Mouse (Mus musculus) adrenal gland, adult 2 months (tissue): Measurements from ENCODE around the gene Il20ra. TPM values are rescaled to one million over a fixed set of nuclear protein-coding genes. Genes with fewer than 3 reads are reported as not detected.
"Not testable (repeated sequence)": the region's sequence is repeated elsewhere in the genome, so short reads cannot be mapped to it uniquely, and the experiment has no call there.

ENCODE experiments used
- DNase-seq: peaks from one replicate; pipeline ENCODE4 v3.0.0; 2021
- long read RNA-seq: library from polyadenylated mRNA; stranded (forward); transcript quantifications from one replicate; pipeline ENCODE4 v2.0.0, GENCODE M21; 2021
- polyA plus RNA-seq: library from polyadenylated mRNA; depleted of rRNA; stranded (reverse); fragments of >200 nt; gene quantifications from 2 replicates; pipeline ENCODE4 v1.2.3, GENCODE M21; 2012; rRNA removed
- total RNA-seq, 2 experiments: library from RNA; stranded (reverse); gene quantifications; 2 replicates each; pipeline ENCODE4 v1.2.3; 2021

Gene Il20ra
- total RNA-seq (1 to 10 TPM; 2.6 to 4.0 TPM), polyA plus RNA-seq (0.87 and 1.2 TPM in 2 replicates)
- long read RNA-seq, partial matches to known transcripts, result 0 of 3 reads
- long read RNA-seq, other reads (novel, unspliced or antisense), result 0 of 3 reads

DNA sequence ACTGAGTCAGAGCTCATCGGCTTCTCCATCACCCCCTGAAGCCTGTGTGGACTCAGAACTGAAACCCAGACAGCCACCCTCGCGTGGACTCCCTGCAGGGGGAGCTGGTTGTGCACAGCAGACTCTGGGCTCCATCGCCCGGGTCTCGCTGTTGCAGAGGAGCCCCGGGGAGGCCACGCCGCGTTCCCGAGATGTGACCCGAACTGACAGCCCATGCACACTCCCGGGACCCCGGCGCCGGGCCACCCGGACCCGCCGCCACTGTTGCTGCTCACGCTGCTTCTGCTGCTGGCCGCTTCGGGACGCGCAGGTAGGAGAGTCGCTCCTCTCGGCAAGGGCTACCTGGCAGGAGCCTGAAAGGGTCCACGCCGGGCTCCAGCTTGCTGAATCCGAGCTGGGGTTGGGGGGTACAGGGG, at the start of gene Il20ra:
Gene Il20ra (plus strand): TSS at position 150 of the 416 bp plus-strand sequence.
- peak; percentile 80 for DNase-seq

DNA sequence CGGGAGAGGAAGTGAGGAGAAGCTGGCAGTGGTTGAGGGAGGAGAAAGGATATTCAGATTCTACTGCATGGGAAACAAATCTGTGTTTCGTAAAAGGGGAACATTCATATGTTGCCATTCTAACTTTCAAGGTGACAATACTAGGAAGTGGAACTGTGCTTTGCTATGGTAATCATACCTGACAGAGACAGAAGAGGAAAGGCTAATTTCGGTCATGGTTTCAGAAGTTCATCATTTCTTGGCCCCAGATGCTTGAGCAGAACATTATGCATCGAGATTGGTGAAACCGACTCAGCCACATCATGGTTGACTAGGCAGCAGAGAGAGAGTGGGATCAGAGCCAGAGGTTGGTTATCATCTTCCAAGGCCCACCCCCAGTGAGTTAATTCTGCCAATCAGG, 43.4 kb upstream of the Il20ra start:
- no peak for DNase-seq

DNA sequence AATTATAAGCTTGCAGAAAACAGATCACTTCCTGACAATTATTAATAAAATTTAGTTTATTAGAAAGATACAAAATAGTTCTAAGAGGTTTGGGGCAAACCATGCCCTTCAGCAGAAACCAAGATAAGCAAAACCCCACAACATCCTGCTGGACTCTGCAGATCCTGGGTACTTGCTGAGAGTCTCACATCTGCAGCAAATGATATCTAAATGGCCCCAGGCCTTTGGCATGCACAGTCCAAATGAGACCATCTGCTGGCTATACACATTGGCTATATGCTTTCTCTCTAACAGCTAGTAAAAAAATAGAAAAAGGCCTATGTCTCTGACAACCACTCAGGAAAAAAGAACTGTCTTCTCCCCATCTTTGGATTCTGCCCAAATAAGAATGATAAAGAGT, 40.4 kb upstream of the Il20ra start:
- no peak for DNase-seq

DNA sequence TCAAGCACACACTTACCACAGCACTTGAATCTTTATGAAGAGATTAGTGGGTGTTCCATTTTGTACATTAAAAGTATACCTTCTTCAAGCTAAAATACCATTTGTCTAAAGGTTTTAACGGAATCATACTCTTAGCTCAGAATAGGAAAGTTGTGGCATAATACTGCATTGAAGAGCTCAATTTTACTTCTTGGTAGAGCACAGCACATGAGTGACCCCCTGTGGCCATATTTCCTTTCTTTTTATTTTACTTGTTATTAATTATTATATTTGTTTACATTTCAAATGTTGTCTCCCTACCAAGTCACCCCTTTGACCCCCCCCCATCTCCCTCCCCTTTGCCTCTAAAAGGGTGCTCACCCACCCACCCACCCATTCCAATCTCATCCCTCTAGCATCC, 39.2 kb upstream of the Il20ra start:
- DNase-seq, result no peak

DNA sequence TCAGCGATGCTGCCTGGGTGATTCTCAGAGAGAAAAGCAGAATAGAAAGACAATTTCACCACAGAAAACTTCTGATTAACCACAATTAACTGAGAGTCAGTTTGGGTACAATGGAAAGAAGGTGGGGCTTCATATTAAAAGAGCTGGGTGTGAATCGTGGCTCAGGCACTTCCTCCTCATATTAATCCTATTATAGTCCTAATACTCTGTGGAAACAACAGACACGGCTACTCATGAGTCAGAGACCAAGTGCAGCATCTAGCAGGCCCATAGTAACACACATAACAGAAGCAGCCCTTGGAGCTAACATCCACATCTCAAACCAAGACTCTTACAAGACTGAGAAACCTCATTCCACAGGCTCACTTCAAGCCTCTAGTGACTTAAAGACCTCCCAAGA, 24.7 kb upstream of the Il20ra start:
- no peak for DNase-seq

DNA sequence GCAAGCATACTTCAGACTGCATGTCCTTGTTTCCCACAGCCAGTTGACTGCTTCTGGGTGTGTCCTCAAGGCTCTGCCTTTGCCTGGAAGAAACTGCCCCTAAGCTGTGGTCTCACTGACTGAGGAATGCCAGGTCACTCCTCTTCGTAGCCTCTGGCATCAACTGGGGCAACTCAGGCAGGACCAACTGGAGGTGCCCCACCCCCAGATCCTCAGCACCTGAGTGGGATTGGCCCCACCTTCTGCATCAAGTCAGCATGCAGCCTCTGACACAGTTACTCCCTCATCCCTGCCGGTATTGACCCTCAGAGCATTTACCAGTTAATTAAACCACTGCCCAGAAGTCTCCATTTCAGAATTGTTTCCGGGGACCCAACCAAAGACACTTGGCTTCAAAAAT, 21.1 kb upstream of the Il20ra start:
- no peak for DNase-seq

DNA sequence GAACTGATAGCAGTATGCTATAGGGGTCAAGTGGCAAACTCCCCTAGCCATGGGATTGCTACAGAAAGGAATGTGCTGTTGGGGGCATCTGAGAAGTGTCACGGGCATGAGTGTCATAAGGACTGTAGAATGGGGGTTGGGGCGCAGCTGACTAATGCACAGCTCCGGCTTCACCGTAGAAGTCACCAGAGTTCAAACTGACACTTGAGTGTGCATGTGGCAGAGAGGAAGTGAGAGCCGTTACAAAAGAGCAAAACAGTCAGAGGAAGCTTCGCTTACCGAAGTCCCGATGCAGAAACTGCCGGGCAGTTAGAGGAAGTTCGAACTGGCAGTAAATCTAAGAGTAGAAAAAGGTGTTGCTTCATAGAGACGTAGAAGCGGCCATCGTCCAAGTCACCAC, 20.6 kb upstream of the Il20ra start:
- no peak for DNase-seq

DNA sequence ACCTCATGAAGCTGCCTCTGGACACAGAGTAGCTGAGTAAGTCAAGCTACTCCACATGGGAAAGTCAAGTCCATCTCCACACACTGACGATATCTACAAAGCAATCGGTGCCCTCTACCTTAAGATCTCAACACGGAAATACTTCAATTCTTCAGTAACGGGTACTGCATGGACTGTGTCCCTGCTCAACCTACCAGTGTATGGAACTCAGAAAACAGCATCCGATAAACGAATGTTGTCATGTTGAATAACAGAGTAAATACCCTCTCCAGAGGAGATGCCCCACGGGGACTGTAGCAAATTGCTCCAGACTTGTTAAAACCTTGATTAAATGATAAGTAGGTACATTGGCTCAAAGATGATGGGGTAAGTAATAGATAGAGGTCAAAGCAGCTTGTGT, 20.0 kb upstream of the Il20ra start:
- no peak for DNase-seq

DNA sequence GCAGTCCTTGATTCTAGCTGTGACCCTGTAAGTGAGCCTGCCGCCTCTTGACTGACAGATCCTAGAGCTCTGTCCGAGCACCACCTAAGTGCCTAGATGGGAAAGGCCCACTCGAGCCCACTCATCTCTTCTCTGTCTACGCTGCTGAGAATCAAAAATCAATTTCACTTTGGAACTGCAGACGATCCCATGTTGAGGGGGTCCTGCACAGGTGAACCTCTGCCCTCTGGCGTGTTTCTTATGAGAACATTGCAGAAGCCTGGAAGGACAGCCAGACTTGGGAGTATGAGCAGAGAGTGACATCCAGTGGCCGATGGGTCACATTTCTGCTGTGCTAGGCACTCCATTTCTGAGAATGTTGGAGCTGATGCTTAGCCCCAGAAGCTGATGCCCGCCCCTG, 19.4 kb upstream of the Il20ra start:
- peak; percentile 17 for DNase-seq

DNA sequence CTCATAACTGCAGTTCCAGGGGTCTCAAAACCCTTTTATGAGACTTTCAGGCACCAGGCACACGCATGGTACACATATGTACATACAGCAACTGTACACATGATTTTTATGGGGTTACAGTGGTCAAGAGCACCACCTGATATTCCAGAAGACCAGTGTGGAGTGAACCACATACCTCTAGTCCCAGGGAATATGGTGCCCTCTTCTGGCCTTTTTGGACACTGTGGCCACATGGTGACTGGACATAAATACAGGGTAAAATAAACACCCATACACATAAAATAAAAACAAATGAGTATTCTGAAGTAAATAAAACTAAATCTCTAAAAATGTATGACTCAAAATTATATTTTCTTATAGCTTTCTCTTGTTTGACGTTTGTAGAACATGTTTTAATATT, 18.7 kb upstream of the Il20ra start:
- peak; percentile 25 for DNase-seq

DNA sequence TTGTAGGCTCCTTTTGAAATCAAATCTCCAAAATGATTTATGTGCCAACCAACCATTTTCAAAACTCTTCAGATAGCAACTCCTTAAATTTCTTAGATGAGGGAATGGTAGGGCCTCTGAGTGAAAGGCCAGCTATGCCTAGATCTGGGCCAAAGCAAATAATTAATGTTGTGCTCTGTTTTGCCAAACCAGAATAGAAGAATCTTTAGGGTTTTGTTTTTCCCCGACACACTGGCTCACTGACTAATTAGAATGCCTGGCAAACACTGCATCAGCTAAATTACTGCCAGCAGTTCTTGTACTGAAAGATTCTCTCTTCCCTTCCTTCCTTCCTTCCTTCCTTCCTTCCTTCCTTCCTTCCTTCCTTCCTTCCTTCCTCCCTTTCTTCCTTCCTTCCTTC, 13.0 kb upstream of the Il20ra start:
- no peak for DNase-seq

DNA sequence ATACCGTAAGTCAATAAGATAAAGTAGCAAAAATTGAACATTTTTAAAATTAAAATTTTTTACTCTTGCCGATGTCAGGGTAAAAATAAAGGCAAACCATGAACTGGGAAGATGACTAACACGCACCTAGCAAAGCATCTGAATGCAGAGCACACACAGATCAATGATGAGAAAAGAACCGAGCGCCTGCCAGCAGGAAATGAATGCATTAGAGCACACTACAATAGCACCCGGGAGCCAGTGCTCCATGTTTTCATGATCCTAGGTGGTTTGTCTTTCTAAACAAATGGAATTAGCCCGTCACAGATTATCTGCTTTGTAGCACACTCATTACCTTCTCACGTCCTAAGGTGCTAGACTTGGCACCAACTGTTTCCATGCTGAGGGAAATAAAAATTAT, 7.9 kb upstream of the Il20ra start:
- DNase-seq, result no peak

DNA sequence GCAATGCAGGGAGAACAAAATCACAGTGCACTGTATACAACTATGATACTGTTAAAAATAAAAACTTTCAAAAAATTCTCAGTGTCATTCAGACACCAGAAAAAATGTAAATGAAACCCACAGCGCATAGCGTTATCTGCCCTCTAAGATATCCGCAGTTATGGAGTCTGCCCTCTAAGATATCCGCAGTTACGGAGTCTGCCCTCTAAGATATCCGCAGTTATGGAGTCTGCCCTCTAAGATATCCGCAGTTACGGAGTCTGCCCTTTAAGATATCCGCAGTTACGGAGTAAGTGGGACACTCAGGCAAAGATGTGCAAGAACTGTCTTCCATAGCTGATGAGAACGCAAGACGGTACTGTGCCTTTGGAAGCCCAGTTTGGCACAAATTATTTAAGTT, 4.6 kb upstream of the Il20ra start:
- DNase-seq, result no peak

DNA sequence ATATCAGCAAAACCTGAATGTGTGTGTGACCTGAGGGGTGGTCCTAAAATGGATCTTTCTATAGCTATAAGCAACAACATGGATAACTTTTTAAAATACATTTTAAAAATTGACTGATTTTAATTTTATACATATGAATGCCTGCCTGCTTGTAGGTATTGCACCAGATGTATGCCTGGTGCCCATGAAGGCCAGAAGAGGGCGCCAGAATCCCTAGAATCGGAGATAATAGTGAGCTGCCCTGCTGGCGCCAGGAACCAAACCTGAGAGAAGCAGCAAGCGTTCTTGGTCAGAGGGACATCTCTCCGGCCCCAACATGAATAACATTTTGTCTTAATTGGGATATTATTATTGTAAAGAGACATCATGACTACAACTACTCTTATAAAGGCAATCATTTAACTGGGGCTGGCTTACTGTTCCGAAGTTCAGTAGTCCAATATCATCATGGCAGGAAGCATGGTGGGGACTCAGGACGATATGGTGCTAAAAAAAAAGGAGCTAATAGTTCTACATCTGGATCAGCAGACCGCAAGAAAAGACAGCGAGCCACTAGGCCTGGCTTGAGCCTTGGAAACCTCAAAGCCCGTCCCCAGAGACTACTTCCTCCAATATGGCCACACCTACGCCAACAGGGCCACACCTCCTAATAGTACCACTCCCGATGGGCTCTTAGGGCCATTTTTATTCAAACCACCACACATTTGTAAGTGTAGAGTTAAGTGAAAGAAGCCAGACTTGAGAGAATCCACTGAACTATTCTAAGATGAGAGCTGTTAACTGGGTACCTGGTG, 3.9 kb upstream of the Il20ra start:
- DNase-seq, result peak; percentile 30

DNA sequence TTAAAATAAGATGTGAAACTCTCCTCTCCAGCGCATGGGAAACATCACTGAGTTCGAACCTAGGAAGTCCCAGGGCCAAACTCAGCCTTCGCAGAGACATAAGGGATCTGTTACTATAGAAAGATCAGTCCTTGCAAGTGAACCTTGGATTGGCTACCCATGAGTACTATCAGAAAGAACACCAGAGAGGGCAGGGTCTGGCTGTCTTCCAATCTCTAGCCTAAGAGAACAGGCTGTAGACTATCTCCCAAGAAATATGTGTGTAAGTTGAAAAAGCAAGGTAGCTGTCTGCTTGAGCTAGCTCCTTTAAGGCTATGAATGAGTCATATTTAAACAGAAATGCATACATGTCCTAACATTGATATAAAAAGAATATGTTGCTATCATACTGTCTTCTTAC, 1.4 kb upstream of the Il20ra start:
- DNase-seq, result peak; percentile 19

DNA sequence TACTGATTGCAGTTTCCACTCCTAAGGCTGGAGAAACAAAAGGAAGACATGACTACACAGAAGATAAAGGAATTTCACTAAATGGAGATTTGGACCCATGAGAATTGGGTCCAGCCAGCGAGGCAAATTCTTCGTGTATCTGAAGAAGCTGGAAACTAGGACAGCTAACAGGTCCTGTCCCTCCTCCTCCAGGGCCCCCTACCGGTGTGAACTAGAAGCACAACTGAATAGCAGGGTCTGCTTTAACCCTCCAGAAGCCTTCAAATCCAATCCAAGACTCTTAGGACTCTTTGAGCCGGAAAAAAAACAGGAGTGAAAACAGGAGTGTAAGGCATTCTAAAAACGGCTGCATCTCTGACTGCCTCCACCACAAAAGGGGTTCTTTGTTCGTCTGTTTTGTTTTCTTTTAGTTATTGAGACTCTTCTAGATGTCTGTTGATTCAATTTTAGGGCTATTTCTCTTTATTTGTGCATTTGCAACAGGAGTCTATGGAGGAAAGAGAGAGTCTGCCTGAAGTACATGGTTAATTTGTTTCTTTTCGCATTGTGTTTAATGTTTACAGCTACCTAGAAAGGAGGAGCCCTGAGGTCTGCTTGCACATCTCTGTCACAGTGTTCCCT, 709 bp upstream of the Il20ra start:
- DNase-seq, result peak; percentile 23

DNA sequence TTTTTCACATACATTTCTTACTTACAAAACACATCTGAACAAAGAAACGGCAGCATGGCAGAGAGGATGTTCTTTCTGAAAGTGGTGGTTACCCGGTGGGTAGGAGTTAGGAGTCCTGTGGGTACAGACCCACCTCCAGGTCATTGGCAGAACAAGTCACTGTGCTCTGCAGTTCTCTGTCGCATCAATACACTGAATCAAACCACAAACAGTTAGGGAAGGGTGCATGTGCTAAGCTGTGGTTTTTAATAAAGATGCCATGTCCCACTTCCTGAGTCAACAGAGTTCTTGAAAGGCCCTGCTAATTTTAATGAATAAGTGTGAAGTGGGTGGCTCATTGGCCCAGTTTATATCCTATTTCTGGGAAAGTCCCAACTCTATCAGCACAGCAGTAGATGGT, 6.3 kb downstream of the Il20ra start:
- no peak for DNase-seq

DNA sequence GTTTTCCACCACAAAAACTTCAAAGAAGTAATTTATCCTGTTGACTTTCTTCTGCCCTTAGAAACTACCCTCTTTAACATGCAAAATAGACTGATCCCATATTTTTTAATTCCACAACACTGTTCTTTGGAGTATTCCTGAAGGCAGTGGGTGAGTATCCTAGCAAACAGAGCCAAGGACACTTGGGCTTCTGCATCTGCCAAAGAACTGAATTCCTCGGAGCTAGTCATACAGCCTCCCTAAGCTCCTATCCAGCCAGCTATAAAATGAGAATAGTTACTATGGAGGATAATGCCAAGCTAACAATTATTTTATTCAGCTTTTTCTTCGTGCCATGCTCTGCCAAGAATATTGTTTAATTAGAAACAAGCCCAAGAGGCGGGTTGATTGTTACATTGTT, 9.9 kb downstream of the Il20ra start:
- no peak for DNase-seq

DNA sequence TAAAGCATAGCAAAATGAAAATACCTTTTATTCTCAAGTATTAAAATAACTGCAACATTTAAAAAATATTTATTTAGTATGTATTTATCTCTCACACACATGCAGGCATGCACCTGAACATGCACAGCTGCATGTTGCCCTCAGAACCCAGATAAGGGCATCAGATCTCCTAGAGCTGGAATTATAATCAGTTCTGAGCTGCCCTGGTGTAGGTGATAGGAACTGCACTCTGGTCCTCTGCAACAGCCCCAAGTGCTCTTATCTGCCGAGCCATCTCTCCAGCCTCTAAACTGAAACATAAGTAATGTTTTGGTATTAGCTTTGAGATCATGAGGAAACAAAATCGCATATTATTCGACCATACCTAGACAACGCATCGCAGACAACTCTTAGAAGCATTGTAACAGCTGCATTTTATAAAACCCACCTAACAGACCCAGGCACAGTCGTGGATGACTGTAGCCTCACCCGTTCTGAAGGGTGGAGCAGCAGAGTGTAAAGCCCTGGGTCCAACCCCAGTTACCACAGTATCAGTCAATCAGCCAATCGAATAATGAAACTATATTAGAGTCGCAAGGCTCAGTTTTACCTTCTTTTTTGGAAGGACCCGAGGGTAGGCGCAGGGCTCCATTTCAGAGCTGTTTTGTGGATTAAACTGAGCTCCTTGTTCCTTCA, 11.9 kb downstream of the Il20ra start:
- no peak for DNase-seq

DNA sequence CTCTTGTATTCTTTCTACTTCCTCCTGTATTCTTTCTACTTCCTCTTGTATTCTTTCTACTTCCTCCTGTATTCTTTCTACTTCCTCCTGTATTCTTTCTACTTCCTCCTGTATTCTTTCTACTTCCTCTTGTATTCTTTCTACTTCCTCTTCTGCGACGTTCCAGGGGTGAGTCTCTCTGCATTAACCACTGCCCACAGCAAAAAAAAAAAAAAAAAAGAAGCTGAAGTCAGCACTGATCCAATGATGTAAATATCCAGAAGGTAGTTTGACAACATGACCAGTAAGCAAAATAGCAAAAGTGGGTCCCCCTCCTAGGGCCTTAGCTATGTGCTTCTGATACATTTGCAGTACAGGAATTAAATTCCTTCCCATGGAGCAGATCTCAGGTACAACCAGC, 26.1 kb downstream of the Il20ra start:
- DNase-seq, result not testable (repeated sequence)

DNA sequence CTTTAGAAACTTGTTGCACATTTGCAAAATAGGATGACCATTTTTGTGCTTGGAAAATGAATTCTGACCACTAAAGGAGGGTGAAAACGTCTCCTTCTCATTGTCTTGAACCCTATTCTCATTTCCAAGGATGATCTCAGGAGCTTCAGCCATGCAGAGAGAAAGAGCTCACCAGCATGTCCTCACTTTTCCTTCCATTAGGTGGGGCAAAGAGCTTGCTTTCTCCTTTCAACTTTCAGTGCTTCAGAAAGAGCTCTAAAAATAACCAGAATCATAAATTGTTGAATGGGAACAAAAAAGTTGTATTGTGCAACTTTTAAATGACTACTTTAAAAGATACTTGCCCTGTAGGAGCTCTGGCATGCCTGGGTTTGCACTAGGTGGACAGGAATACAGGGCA, 33.3 kb downstream of the Il20ra start:
- DNase-seq, result no peak

DNA sequence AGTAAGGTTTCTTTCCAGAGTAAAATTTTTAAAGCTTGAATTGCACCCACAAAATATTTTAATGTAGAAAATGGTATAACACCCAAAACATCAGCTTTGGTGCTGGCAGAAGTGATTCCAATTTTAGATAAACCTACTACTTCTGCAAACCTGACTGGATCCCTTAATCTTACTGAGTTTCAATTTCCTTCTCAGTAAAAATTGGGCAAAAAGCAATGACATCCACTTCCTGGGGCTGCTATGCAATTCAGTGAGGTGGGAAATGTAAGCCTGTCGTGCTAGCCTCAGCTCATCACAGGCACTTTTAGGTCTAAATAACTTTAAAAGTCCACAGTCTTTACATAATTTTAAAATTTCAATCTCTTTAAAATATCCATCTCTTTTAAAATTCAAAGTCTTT, 33.8 kb downstream of the Il20ra start:
- DNase-seq, result no peak

DNA sequence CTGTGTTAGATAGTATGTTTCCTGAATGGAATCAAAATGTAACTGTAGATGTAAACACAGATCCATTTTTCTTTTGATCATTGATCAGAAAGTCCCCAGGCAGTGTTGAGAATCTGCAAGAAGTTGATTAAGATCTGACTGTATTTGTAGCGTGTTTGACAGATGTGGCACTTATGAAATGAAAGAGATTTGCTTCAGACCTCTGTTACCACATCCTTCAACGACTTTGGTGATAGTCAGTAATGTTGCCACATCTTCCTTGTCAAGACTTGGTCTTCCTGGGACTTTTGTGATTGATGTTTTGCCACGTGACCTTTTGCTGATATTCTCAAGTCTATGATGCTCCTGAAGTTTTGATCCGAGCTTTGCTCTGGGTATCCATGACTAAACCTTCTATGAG, 35.3 kb downstream of the Il20ra start:
- DNase-seq, result no peak
